Mouse (Mus musculus): Measurements from ENCODE around the gene Ccdc63. TPM values are rescaled to one million over a fixed set of nuclear protein-coding genes. Genes with fewer than 3 reads are reported as not detected.
"Not testable (repeated sequence)": the region's sequence is repeated elsewhere in the genome, so short reads cannot be mapped to it uniquely, and the experiment has no call there.

Ccdc63 gene
- under 1 TPM in 1 of 2 experiments, not detected in 1; 0.16 TPM for total RNA-seq (2021)
- 0.08 and 0.12 TPM in 2 replicates for polyA plus RNA-seq (2012; rRNA removed)
- long read RNA-seq: 0 reads

DNA sequence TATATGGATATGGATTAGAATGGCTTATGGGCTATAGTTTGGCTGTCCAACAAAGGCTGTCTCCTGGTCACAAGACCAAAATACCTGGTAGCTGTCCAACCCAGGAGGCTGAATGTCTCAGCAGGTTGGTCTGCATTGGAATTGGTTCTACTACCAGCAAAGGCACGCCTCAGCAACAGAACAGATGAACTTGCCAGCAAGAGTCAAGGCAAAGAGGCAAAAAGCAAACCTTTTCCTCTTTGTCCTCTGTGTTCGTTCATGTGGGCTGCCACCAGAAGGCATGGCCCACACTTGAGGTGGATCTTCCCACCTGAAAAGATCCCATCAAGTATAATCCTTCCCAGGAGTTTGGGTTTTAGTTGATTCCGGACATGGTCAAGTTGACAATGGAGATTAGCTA lies at the start of gene Ccdc63:
TSS of gene Ccdc63 (minus strand) at position 101 of the 400 bp plus-strand sequence.
- TF ChIP-seq POLR2A (IDR thresholded peaks at IDR 0.05; ENCODE audit: insufficient read depth, low read depth, low read length): no peak
- TF ChIP-seq EP300 (IDR thresholded peaks at IDR 0.05; ENCODE audit: insufficient read depth, low read depth, low read length): no peak
- TF ChIP-seq CTCF (IDR thresholded peaks at IDR 0.05): no peak
- Histone ChIP-seq H3K4me1 (ENCODE audit: control insufficient read depth, insufficient read depth, low read length) (peaks cover 20% of the 10 kb centered on the region), H3K27me3 (ENCODE audit: control insufficient read depth, insufficient read depth, low read length) (no peaks in the 10 kb centered on the region), H3K79me2 (replicated peaks; ENCODE audit: control insufficient read depth, insufficient read depth, low read length) (no peaks in the 10 kb centered on the region), H3K36me3 (ENCODE audit: control insufficient read depth, insufficient read depth, low read length) (no peaks in the 10 kb centered on the region), H3K9ac (ENCODE audit: low read depth, low read length) (no peak within 1 kb of the TSS), H3K4me3 (no peak within 1 kb of the TSS), H3K27ac (no peak within 1 kb of the TSS)
- WGBS: 99% methylated on average over 3 of the region's 3 CpGs
- no peak for DNase-seq
- intact Hi-C loops (cut with DNase I): no loop called here

DNA sequence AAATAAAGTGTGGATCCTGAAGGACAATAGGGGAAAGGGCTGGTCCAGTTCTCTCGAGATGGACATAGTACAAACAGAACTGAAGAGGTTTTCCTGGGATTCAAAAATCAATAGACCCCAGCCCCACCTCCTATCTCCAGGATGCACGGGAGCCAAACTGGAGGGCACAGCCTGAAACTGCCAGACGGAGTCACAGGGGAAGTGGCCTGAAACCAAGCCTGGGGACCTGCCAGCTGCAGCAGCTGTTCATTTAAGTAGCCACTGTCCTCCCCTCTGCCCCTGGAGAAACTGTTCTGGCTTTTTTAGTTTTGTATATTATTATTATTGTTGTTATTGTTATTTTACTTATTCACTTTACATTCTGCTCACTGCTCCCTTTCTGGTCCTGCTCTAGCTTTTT lies 48.5 kb upstream of the Ccdc63 start:
- no peaks in the 10 kb centered on the region for H3K79me2 ChIP-seq (replicated peaks; ENCODE audit: control insufficient read depth, insufficient read depth, low read length)
- no peaks in the 10 kb centered on the region for H3K27me3 ChIP-seq (ENCODE audit: control insufficient read depth, insufficient read depth, low read length)
- no peak overlapping the region for H3K4me3 ChIP-seq
- intact Hi-C loops (cut with DNase I): no loop called here
- 24% methylated on average over 3 of the region's 3 CpGs for WGBS
- H3K36me3 ChIP-seq (ENCODE audit: control insufficient read depth, insufficient read depth, low read length): no peaks in the 10 kb centered on the region
- H3K27ac ChIP-seq: no peak overlapping the region
- DNase-seq: no peak
- no peak for TF ChIP-seq EP300 (IDR thresholded peaks at IDR 0.05; ENCODE audit: insufficient read depth, low read depth, low read length)
- TF ChIP-seq POLR2A (IDR thresholded peaks at IDR 0.05; ENCODE audit: insufficient read depth, low read depth, low read length): no peak
- TF ChIP-seq CTCF (IDR thresholded peaks at IDR 0.05): no peak
- H3K4me1 ChIP-seq (ENCODE audit: control insufficient read depth, insufficient read depth, low read length): no peaks in the 10 kb centered on the region
- H3K9ac ChIP-seq (ENCODE audit: low read depth, low read length): no peak overlapping the region

DNA sequence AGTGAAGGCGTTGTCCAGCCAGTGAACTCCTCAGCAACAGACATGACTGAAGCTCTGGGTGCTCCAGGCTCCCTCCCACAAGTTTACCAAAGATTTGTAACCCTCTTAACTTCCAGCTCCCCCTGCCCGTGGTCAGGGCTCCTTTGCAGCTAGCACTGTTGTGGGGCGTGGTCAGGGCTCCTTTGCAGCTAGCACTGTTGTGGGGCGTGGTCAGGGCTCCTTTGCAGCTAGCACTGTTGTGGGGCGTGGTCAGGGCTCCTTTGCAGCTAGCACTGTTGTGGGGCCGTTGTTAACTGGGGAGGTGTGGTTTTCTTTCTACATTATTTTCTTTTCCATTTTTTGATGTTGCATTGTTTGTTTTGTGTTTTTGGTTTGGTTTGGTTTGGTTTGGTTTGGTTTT lies 44.2 kb upstream of the Ccdc63 start:
- H3K27me3 ChIP-seq (ENCODE audit: control insufficient read depth, insufficient read depth, low read length); DNase-seq; H3K36me3 ChIP-seq (ENCODE audit: control insufficient read depth, insufficient read depth, low read length); H3K4me3 ChIP-seq; H3K4me1 ChIP-seq (ENCODE audit: control insufficient read depth, insufficient read depth, low read length); H3K9ac ChIP-seq (ENCODE audit: low read depth, low read length); intact Hi-C loops (cut with DNase I); H3K79me2 ChIP-seq (replicated peaks; ENCODE audit: control insufficient read depth, insufficient read depth, low read length); H3K27ac ChIP-seq: not testable (repeated sequence)
- 92% methylated on average over 6 of the region's 6 CpGs for WGBS

DNA sequence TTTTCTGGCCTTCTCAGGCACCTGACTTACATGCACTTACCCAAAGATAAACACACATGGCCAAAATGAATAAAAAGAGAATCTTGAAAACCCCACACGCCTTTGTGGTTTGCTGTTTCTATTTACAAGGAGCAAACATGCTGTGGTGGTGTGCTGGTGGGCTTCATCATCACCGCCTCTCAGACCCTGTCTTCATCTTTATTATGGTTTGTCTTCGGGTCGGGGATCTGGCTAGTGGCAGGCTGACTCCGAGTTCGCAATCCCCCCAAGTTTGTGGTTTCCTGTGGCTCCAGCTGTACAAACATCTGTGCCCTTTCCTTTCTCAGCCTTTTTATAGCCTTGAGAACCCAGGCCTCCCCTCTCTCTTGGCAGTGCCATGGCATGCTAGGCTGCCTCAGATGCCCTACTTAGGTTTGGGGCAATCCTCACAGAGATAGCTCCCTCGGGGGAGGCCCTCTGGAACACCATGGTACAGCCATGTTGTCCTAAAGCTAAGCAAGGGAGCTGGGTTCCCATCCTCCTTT lies 43.7 kb upstream of the Ccdc63 start:
- no peaks in the 10 kb centered on the region for H3K4me1 ChIP-seq (ENCODE audit: control insufficient read depth, insufficient read depth, low read length)
- TF ChIP-seq POLR2A (IDR thresholded peaks at IDR 0.05; ENCODE audit: insufficient read depth, low read depth, low read length): no peak
- intact Hi-C loops (cut with DNase I): no loop called here
- no peak overlapping the region for H3K27ac ChIP-seq
- no peak for DNase-seq
- no peaks in the 10 kb centered on the region for H3K27me3 ChIP-seq (ENCODE audit: control insufficient read depth, insufficient read depth, low read length)
- H3K36me3 ChIP-seq (ENCODE audit: control insufficient read depth, insufficient read depth, low read length): no peaks in the 10 kb centered on the region
- no peak overlapping the region for H3K4me3 ChIP-seq
- H3K9ac ChIP-seq (ENCODE audit: low read depth, low read length): no peak overlapping the region
- WGBS: 63% methylated on average over 7 of the region's 7 CpGs
- no peaks in the 10 kb centered on the region for H3K79me2 ChIP-seq (replicated peaks; ENCODE audit: control insufficient read depth, insufficient read depth, low read length)

DNA sequence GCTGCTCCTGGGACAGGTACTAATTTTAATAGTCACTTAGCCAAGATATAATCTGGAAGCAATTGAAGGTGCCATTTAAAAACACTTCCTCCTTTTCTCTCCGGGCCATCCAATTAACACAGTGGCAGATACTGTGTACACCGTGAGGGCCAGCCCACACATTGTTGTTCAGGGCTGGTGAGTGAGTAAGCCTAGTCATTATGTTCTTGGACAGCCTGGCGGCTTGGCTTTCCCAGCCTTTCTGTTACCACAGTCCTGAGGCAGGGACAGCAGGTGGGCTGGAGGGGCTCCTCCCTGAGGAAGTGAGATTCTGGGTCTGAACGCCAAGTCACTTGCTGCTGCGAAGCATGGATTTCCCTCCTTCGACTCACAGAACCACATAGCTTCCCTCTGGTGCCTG lies 39.0 kb upstream of the Ccdc63 start:
- TF ChIP-seq CTCF (IDR thresholded peaks at IDR 0.05): no peak
- no peak for TF ChIP-seq POLR2A (IDR thresholded peaks at IDR 0.05; ENCODE audit: insufficient read depth, low read depth, low read length)
- TF ChIP-seq EP300 (IDR thresholded peaks at IDR 0.05; ENCODE audit: insufficient read depth, low read depth, low read length): no peak
- no peaks in the 10 kb centered on the region; the same call in 1 of the 2 replicates for H3K4me1 ChIP-seq (ENCODE audit: control insufficient read depth, insufficient read depth, low read length)
- no peaks in the 10 kb centered on the region for H3K27me3 ChIP-seq (ENCODE audit: control insufficient read depth, insufficient read depth, low read length)
- no peaks in the 10 kb centered on the region for H3K79me2 ChIP-seq (replicated peaks; ENCODE audit: control insufficient read depth, insufficient read depth, low read length)
- no peaks in the 10 kb centered on the region for H3K36me3 ChIP-seq (ENCODE audit: control insufficient read depth, insufficient read depth, low read length)
- intact Hi-C loops (cut with DNase I): no loop called here
- no peak for DNase-seq
- no peak overlapping the region for H3K27ac ChIP-seq
- WGBS: 32% methylated on average over 6 of the region's 6 CpGs
- H3K9ac ChIP-seq (ENCODE audit: low read depth, low read length): no peak overlapping the region
- no peak overlapping the region for H3K4me3 ChIP-seq

DNA sequence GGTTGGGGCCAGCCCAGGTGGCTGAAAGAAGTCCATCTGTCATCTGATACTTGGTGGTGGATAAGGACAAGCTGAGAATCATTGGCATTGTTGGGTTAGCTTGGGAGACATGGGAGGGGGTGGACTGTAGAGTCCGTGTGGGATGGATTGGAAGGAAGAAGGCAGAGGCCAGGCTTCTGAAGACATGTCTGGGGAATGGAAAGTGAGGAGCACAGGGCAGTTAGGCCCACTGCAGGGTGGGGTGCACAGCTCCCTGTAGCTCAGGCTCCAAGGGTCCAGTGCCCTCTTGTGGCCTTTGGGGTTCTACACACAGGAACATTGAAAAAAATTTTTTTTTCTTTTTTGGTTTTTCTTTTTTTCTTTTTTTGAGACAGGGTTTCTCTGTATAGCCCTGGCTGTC lies 35.8 kb upstream of the Ccdc63 start:
- Histone ChIP-seq H3K79me2 (replicated peaks; ENCODE audit: control insufficient read depth, insufficient read depth, low read length) (no peaks in the 10 kb centered on the region), H3K27me3 (ENCODE audit: control insufficient read depth, insufficient read depth, low read length) (no peaks in the 10 kb centered on the region), H3K36me3 (ENCODE audit: control insufficient read depth, insufficient read depth, low read length) (no peaks in the 10 kb centered on the region), H3K27ac (no peak overlapping the region), H3K9ac (ENCODE audit: low read depth, low read length) (no peak overlapping the region), H3K4me1 (ENCODE audit: control insufficient read depth, insufficient read depth, low read length) (no peaks in the 10 kb centered on the region; the same call in 1 of the 2 replicates), H3K4me3 (no peak overlapping the region)
- TF ChIP-seq CTCF (IDR thresholded peaks at IDR 0.05): peak; percentile 79
- no peak for TF ChIP-seq POLR2A (IDR thresholded peaks at IDR 0.05; ENCODE audit: insufficient read depth, low read depth, low read length)
- 0 out of 2 replicates have a peak, but pooled peaks have one; percentile 54 for TF ChIP-seq EP300 (IDR thresholded peaks at IDR 0.05; ENCODE audit: insufficient read depth, low read depth, low read length)
- 23% methylated on average over 1 of the region's 1 CpGs for WGBS
- intact Hi-C loops (cut with DNase I): loop anchor here (1.0 kb wide), 1 partner anchor 47 kb away; no protein-coding TSS in a partner anchor
- DNase-seq: peak; percentile 59 to 60

Data from heart, adult 2 months (tissue).